Comparison of ENCODE assay signal across 13 mouse cellular contexts in genomic region chr11:32889248-32889647, GRCm38 (mm10).
A peak's percentile ranks its signal among the peaks of the same experiment; 100 is the strongest.
DNase-seq lines count a peak whose midpoint lies in the region; ATAC-seq and TF ChIP-seq lines count a peak whose summit lies in the region.
"Had no signal": no experiment of that assay in that cellular context is flagged by ENCODE, and none has a peak within 500 bp of the region (broad histone marks: within the 10 kb centered on the region; RNA-seq: fewer than 3 reads in every experiment).

No protein-coding gene starts in this region.

- no peak overlapping the region for H3K9ac ChIP-seq in lung, embryonic 14.5 days
- H3K9ac ChIP-seq in MEL (ENCODE audit: control insufficient read depth, low read depth, low read length, poor library complexity, severe bottlenecking): no peak overlapping the region
- H3K9ac ChIP-seq: hindbrain, embryonic 14.5 days had no signal

- peak; percentile 75 for DNase-seq in lung, embryonic 14.5 days
- no peak for DNase-seq in lung, adult 2 months
- peak; percentile 7 for DNase-seq in MEL (ENCODE audit: low read depth, low spot score)
- peak; percentile 62 for DNase-seq in ZHBTc4 (ENCODE audit: low read depth, low spot score)
- peak; percentile 49 for DNase-seq in gonadal fat pad, adult 2 months (ENCODE audit: low read depth)
- no peak for DNase-seq in left cerebral cortex, adult 2 months (ENCODE audit: extremely low spot score in 1 of 2, low spot score in 2 of 2)
- DNase-seq: cerebellum, adult 9-10 months; gastrocnemius, postnatal 25 days had no signal

- no peaks in the 10 kb centered on the region for H3K4me1 ChIP-seq in lung, embryonic 14.5 days (ENCODE audit: insufficient read depth)
- H3K4me1 ChIP-seq in lung, adult 2 months (ENCODE audit: control insufficient read depth, insufficient read depth, low read length): no peaks in the 10 kb centered on the region
- H3K4me1 ChIP-seq in MEL (ENCODE audit: control insufficient read depth in 1 of 2, insufficient read depth in 2 of 2, low read length in 2 of 2): no peaks in the 10 kb centered on the region
- H3K4me1 ChIP-seq: forebrain, embryonic 10.5 days; megakaryocyte, embryonic 14.5 days had no signal

- no peak overlapping the region for H3K27ac ChIP-seq in lung, embryonic 14.5 days (ENCODE audit: low read depth)
- H3K27ac ChIP-seq in MEL (ENCODE audit: control insufficient read depth, low read depth, low read length): no peak overlapping the region
- H3K27ac ChIP-seq in left cerebral cortex, adult 2 months: no peak overlapping the region
- H3K27ac ChIP-seq: forebrain, embryonic 10.5 days; hindbrain, embryonic 14.5 days had no signal

- H3K79me2 ChIP-seq in MEL (ENCODE audit: control insufficient read depth, insufficient read depth, low read length, poor library complexity): no peaks in the 10 kb centered on the region

- TF ChIP-seq POLR2A in lung, adult 2 months (IDR thresholded peaks at IDR 0.05; ENCODE audit: borderline replicate concordance, extremely low read depth, low read depth, low read length): no peak
- TF ChIP-seq POLR2A in MEL (IDR thresholded peaks at IDR 0.05; ENCODE audit: control insufficient read depth in 1 of 2, insufficient read depth in 1 of 2, low read depth in 1 of 2, low read length in 2 of 2, poor library complexity in 1 of 2): no peak

- ATAC-seq in lung, embryonic 14.5 days (ENCODE audit: insufficient read depth): no peak
- ATAC-seq in CD4-positive, CD25-positive, alpha-beta regulatory T cell, adult 4 months: no peak

- H3K27me3 ChIP-seq in lung, embryonic 14.5 days (ENCODE audit: insufficient read depth, low read length): no peaks in the 10 kb centered on the region
- no peaks in the 10 kb centered on the region for H3K27me3 ChIP-seq in MEL (ENCODE audit: control insufficient read depth in 1 of 2, insufficient read depth in 2 of 2, low read length in 2 of 2)
- H3K27me3 ChIP-seq: megakaryocyte, embryonic 14.5 days had no signal

- intact Hi-C loops in left cerebral cortex, adult 2 months (cut with DNase I): no loop called here

- no peak for TF ChIP-seq CTCF in lung, embryonic 14.5 days (IDR thresholded peaks at IDR 0.05; ENCODE audit: low read depth)
- no peak for TF ChIP-seq CTCF in lung, adult 2 months (IDR thresholded peaks at IDR 0.05; ENCODE audit: insufficient read depth, low read length)
- TF ChIP-seq CTCF in MEL (IDR thresholded peaks at IDR 0.05 in 2 of 3, conservative IDR thresholded peaks at IDR 0.05 in 1 of 3; ENCODE audit: control insufficient read depth in 1 of 3, insufficient read depth in 1 of 3, low read depth in 2 of 3, low read length in 3 of 3, poor library complexity in 1 of 3, severe bottlenecking in 1 of 3): no peak
- TF ChIP-seq CTCF in left cerebral cortex, adult 2 months (IDR thresholded peaks at IDR 0.05): no peak

- TF ChIP-seq RAD21 in MEL (IDR thresholded peaks at IDR 0.05; ENCODE audit: low read depth, low read length): no peak

- H3K9me3 ChIP-seq in lung, embryonic 14.5 days (ENCODE audit: low read depth, low read length): no peaks in the 10 kb centered on the region
- H3K9me3 ChIP-seq in MEL (replicated peaks; ENCODE audit: insufficient read depth, low read length): no peaks in the 10 kb centered on the region
- H3K9me3 ChIP-seq: forebrain, embryonic 10.5 days; megakaryocyte, embryonic 14.5 days had no signal

- WGBS in lung, embryonic 14.5 days: 20% methylated on average over 7 of the region's 7 CpGs
- 30% methylated on average over 7 of the region's 7 CpGs for WGBS in lung, adult 2 months

- H3K4me3 ChIP-seq in lung, embryonic 14.5 days (ENCODE audit: low read depth, low read length): no peak overlapping the region
- no peak overlapping the region for H3K4me3 ChIP-seq in lung, adult 2 months (replicated peaks; ENCODE audit: extremely low read depth, low read depth, low read length)
- H3K4me3 ChIP-seq in MEL (ENCODE audit: control insufficient read depth in 1 of 2, insufficient read depth in 1 of 2, low read depth in 2 of 2, low read length in 2 of 2): no peak overlapping the region
- H3K4me3 ChIP-seq in left cerebral cortex, adult 2 months: no peak overlapping the region
- H3K4me3 ChIP-seq: forebrain, embryonic 10.5 days; megakaryocyte, embryonic 14.5 days had no signal

- H3K4me2 ChIP-seq in lung, embryonic 14.5 days: no peak overlapping the region
- H3K4me2 ChIP-seq: hindbrain, embryonic 14.5 days; liver, embryonic 11.5 days had no signal

- TF ChIP-seq EP300 in MEL (IDR thresholded peaks at IDR 0.05; ENCODE audit: low read depth in 1 of 2, low read length in 2 of 2): no peak

- H3K36me3 ChIP-seq in lung, embryonic 14.5 days (ENCODE audit: insufficient read depth): no peaks in the 10 kb centered on the region
- no peaks in the 10 kb centered on the region for H3K36me3 ChIP-seq in MEL (ENCODE audit: control insufficient read depth in 1 of 2, insufficient read depth in 2 of 2, low read length in 2 of 2)
- H3K36me3 ChIP-seq: forebrain, embryonic 10.5 days had no signal

TF ChIP-seq in MEL, 35 proteins besides CTCF, POLR2A, EP300 and RAD21:
- no peak for TF ChIP-seq MYB (IDR thresholded peaks at IDR 0.05; ENCODE audit: low read depth, low read length)
- TF ChIP-seq SMC3 (IDR thresholded peaks at IDR 0.05; ENCODE audit: low read depth, low read length): no peak
- no peak for TF ChIP-seq GABPA (IDR thresholded peaks at IDR 0.05; ENCODE audit: low read depth, low read length)
- no peak for TF ChIP-seq HCFC1 (IDR thresholded peaks at IDR 0.05; ENCODE audit: low read depth, low read length)
- TF ChIP-seq POLR2AphosphoS2 (IDR thresholded peaks at IDR 0.05; ENCODE audit: low read length): no peak
- no peak for TF ChIP-seq JUND (IDR thresholded peaks at IDR 0.05; ENCODE audit: low read depth, low read length)
- no peak for TF ChIP-seq TBP (IDR thresholded peaks at IDR 0.05; ENCODE audit: low read depth, low read length)
- no peak for TF ChIP-seq MYC (IDR thresholded peaks at IDR 0.05; ENCODE audit: low read depth, low read length)
- TF ChIP-seq ZNF384 (IDR thresholded peaks at IDR 0.05; ENCODE audit: low read depth, low read length): no peak

Comparison
In these comparisons a context has a peak if more than half of its experiments do, and no peak if none do; other contexts are left out.
1. DNase-seq: peak in lung, embryonic 14.5 days (single experiment), MEL (single experiment), ZHBTc4 (single experiment) and gonadal fat pad, adult 2 months (single experiment); none in lung, adult 2 months (single experiment) and left cerebral cortex, adult 2 months (0 of 2).